Mouse (Mus musculus): ENCODE measurements around the gene Myh2. TPM values are rescaled to one million over a fixed set of nuclear protein-coding genes. Genes with fewer than 3 reads are reported as not detected.

Myh2 gene
- 100 to 1,000 TPM; 229 to 257 TPM for total RNA-seq (2021)
- long read RNA-seq, experiment 1, full-length matches to known transcripts: 29 of 102 reads
- long read RNA-seq, experiment 1, partial matches to known transcripts: 64 of 102 reads
- long read RNA-seq, experiment 1, other reads (novel, unspliced or antisense): 9 of 102 reads
- long read RNA-seq, experiment 2, full-length matches to known transcripts: 87 of 199 reads
- long read RNA-seq, experiment 2, partial matches to known transcripts: 103 of 199 reads
- long read RNA-seq, experiment 2, other reads (novel, unspliced or antisense): 9 of 199 reads

GRCm38 (mm10) chr11:67170727-67171126, at the start of gene Myh2:
Myh2 (plus strand) TSS chr11:67171027.
- no peak for DNase-seq (ENCODE audit: low spot score in 2 of 2)

DNA sequence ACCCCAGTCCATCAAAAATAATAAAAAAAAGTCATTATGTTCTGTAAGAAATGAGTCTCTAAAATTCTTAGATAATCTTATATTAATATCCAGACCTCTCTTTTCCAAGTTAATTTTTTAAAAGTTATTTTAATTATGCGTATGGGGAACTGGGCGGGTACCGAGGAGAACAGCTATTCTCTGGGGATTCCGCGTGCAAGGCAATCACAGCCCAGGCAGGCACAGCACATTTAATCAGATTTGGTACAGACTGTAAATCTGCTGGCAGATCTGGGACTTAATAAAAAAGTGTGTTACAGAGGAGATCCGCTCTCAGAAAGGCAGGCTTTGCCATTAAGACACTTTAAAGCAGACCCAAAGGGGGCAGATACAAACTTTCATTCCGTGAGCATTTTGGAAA, 45.9 kb upstream of the Myh2 start:
- DNase-seq (ENCODE audit: low spot score in 2 of 2): no peak

- DNase-seq (ENCODE audit: low spot score in 2 of 2): no peak
Measured at GRCm38 (mm10) chr11:67125361-67125760, 45.5 kb upstream of the Myh2 start.

GRCm38 (mm10) chr11:67133526-67133925, 37.3 kb upstream of the Myh2 start:
- no peak for DNase-seq (ENCODE audit: low spot score in 2 of 2)

GRCm38 (mm10) chr11:67134654-67135053, 36.2 kb upstream of the Myh2 start:
- no peak for DNase-seq (ENCODE audit: low spot score in 2 of 2)

DNA sequence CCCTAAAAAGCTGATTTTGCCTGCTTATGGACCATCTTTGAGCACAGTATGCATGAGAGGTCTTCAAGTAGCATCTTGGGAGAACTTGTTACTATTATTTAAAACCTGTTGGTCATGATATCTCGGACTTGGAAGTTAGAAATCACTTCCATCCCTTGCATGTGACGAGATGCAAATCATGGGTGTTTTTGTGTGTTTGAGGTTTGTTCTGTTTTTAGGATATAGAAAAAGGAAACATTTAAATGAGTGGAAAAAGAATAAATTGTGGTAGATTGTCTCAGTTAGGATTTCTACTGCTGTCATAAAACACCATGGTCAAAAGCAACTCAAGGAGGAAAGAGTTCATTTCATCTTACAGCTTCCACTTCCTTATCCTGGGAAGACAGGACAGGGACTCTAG, 35.3 kb upstream of the Myh2 start:
- no peak for DNase-seq (ENCODE audit: low spot score in 2 of 2)

DNA sequence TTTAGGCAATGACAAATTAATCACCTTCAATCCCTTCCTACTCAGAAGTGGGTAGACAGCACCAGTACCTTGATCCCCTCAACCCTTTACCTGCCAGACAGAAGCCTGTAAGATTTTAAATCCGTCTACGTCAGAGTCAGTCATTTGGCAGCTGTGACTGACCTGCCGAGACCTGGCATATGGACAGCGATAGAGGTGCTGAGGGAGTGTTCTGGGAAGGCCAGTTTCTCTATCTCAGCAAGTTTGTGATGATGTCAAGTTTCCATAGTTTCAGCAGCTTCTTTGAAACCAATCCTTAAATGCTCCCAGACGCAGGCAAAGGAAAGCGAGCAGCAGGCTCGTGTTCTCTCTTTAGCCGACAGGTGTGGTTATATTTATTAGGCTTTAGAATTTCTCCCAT, 31.3 kb upstream of the Myh2 start:
- no peak for DNase-seq (ENCODE audit: low spot score in 2 of 2)

DNA sequence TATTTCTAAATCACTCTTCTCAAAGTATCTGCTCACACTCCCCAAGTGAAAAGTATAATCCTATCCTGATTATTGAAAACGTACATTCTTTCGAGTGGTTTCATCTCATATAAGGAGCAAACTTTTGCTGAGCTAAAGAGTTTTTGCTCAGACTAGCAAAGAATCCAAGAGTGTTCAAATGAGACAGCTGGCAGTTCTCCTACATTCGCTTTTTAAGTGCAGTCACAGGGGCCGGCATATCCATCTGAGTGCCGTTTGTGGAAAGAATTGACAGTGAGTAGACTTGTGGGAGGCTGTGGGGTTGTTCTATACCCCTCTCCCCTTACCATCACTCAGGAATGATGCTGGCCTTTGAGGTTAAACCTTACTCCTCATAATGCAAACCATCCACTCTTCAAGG, 30.7 kb upstream of the Myh2 start:
- no peak for DNase-seq (ENCODE audit: low spot score in 2 of 2)

GRCm38 (mm10) chr11:67141031-67141430, 29.8 kb upstream of the Myh2 start:
- DNase-seq (ENCODE audit: low spot score in 2 of 2): no peak

- no peak for DNase-seq (ENCODE audit: low spot score in 2 of 2)
Measured at GRCm38 (mm10) chr11:67142047-67142446, 28.8 kb upstream of the Myh2 start.

- no peak for DNase-seq (ENCODE audit: low spot score in 2 of 2)
Measured at GRCm38 (mm10) chr11:67143065-67143464, 27.8 kb upstream of the Myh2 start.

DNA sequence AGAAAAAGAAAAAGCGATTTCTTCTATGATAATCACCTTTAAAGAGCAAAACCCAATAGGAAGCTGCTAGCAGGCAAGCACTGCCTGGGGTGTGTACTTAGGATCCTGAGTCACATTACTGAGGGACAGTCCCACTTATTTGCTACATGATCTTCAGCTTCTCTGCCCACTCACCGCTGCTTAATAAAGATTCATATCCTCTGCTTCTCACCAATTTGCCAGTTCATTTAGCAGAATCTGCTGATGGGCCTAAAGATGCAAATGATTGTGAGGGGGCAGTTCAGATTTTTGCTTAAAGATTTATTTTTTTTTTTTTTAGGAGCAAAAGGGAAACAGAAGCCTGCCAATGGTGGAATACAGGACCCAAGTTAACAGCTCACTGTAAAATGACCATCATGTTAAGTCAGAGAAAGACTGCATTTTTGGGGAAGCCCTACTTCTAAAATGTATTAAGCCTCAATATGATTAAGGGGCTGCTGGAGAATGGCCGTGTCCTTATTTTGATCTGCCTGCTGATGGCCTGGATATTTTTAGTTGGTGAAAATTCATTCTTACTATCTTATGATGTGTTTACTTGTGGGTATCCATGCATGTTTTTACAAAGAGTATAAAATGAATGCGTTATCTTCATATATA, 26.8 kb upstream of the Myh2 start:
- no peak for DNase-seq (ENCODE audit: low spot score in 2 of 2)

GRCm38 (mm10) chr11:67144559-67145265, 26.1 kb upstream of the Myh2 start:
- DNase-seq (ENCODE audit: low spot score in 2 of 2): peak in 1 of 2 experiments; percentile 19

DNA sequence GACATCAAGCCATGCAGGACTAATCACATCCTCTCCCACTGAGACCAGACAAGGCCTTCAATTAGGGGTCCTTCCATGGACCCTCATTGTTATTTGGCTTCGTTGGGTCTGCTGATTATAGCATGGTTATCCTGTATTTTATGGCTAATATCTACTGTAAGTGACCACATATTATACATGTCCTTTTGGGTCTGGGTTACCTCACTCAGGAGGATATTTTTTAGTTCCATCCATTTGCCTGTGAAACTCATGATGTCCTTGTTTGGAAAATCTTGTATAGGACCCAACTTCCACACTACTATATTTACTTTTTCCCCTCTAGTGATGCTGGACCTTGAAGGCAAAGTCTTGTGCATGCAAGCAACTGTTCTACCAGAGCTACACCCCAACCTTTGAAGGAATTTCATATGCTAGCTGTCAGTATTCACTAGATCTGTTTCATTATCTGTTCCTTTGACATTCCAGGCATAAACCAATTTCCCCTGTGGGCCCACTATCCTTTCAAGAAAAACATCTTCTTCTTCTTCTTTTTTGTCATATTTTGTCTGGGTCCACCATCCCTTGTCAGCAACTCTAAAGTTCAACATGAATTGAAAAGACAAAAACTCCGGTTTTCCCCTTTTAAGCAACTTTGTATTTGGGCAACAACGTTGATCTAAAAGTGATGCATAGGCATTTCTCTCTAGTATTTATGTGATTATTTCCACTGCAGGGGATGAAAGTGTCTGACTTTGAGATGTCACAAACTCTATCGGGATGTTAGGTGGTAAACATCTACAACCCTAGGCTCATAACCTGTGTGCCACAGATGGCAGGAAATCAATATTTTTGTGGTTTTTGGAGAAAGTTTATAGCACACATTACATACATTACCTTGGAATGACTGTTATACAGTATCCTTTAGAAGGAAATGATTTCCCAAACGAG, 25.1 kb upstream of the Myh2 start:
- DNase-seq (ENCODE audit: low spot score in 2 of 2): no peak

DNA sequence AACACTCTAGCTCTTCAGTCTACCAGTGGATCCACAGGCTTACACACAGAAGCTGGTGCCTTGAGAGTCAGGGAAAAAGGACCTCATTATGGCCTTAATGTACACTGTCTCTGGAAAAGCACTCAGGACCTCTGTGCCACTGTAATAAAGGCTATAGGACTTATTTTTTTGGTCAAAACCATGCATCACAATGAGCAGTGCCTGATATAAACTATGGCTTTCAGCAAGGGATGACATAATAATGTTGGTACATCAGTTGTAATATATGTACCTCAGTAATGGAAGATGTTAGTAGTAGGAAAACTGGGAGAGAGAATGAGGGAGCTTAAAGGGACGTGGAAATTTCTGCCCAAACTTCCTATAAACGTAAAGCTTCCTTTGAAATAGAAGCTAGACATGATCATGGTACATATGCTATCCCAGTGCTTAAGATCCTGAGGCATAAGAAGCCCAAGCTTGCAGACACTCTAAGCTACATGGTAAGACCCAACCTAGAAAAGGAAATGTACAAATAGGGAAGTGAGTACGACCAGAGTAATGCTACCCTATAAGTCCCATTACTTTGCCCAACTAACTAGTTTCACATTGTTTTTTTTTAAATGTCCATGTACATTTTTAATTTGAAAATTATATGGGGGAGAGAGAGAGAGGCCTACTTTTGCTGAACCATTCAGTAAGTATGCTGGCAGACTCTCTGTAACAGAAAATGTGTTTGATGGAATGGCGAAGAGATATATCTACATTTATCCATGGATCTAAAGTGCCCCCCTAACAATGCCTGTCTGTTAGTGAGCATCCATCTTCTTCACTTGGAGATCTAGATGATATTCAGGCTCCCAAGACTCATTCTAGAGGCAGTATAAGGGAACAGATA, 24.2 kb upstream of the Myh2 start:
- no peak for DNase-seq (ENCODE audit: low spot score in 2 of 2)

DNA sequence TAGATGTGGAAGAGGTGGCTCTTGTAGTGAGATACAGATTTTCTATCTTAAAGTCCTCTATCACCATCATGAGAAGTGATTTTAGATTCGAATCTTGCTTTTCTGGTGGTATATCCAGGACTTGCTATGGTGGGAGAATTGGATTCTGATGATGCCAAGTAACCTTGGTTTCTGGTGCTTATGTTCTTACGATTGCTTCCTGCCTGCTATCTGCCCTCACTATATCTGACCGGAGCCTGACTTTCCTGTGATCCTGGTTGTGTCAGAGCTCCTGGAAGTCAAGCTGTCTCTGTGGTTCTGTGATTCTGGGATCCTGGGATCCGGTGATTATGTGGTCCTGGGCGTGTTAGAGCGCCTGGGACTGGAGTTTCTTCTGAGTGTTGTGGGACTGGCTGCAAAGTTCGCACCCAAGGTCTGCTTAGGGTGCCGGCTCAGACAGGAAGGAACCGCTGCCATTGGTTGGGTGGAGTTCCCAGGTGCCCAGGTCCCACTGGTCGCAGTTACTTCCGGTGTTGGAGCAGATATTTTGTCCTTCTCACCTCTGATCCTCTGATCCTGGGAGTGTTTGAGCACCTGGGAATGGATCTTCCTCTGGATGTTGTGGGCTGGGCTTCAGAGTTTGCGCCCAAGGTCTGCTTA, 23.4 kb upstream of the Myh2 start:
- DNase-seq (ENCODE audit: low spot score in 2 of 2): no peak

DNA sequence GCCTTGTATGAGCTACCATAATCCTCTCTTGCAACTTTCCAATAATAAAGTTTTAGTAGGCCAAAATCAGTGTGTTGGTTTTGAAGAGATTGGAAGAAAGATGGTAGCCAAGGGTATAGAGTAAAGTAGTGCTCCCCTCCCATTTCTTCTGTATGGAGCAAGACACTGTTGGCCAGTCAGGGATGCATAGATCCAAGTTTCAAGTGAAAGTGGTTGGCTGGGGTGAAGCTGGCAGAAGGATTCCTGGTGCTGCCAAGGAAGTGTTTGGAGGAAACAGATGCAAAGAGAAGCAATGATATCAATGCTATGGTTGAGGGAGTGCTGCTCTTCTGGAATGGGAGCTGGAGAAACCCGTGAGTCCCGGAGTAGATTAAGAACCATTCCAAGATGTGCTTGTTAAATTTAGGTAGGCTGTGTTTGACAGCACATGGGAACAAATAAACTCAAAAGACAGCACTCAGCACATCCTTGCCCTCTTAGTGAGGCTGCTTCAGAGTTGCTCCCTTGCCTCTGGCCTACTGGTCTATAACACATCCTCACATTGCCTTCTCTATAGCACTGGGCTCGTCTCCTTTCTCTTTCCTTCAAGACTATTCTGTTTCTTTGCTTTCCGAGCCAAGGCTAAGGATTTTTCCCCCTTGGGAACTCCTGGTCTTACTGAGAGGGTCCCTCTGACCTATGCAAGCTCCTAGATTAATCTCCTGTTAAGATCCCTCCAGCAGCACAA, 22.4 kb upstream of the Myh2 start:
- DNase-seq (ENCODE audit: low spot score in 2 of 2): no peak

- DNase-seq (ENCODE audit: low spot score in 2 of 2): no peak
Measured at GRCm38 (mm10) chr11:67150237-67150636, 20.6 kb upstream of the Myh2 start.

GRCm38 (mm10) chr11:67151159-67151558, 19.7 kb upstream of the Myh2 start:
- no peak for DNase-seq (ENCODE audit: low spot score in 2 of 2)

All from gastrocnemius, postnatal 4 days (tissue).